ENCODE assay signal across 11 mouse cellular contexts in genomic region chr3:89801507-89801847, GRCm38 (mm10). TPM values are rescaled to one million over a fixed set of nuclear protein-coding genes. Genes with fewer than 3 reads are reported as not detected.
DNase-seq lines count a peak whose midpoint lies in the region; ATAC-seq and TF ChIP-seq lines count a peak whose summit lies in the region.
"Had no signal": no experiment of that assay in that cellular context is flagged by ENCODE, and none has a peak within 500 bp of the region (broad histone marks: within the 10 kb centered on the region; RNA-seq: fewer than 3 reads in every experiment).

No protein-coding gene starts in this region.

- 15% methylated on average over 3 of the region's 3 CpGs for WGBS in heart, adult 2 months
- 27% methylated on average over 3 of the region's 3 CpGs for WGBS in heart, embryonic 11.5 days (ENCODE audit: insufficient replicate concordance)
- 24% methylated on average over 3 of the region's 3 CpGs for WGBS in cerebellum, adult 2 months

- H3K27me3 ChIP-seq in heart, adult 2 months (ENCODE audit: control insufficient read depth, insufficient read depth, low read length): no peaks in the 10 kb centered on the region
- no peaks in the 10 kb centered on the region for H3K27me3 ChIP-seq in heart, embryonic 11.5 days (ENCODE audit: control insufficient read depth, insufficient read depth, low read length)
- H3K27me3 ChIP-seq in cerebellum, adult 2 months (ENCODE audit: control insufficient read depth, insufficient read depth, low read length): no peaks in the 10 kb centered on the region

- no peak overlapping the region for H3K4me2 ChIP-seq in heart, embryonic 11.5 days

- no peak overlapping the region for H3K9ac ChIP-seq in heart, adult 2 months (ENCODE audit: low read depth, low read length)
- H3K9ac ChIP-seq in heart, embryonic 11.5 days (ENCODE audit: low read depth, low read length): no peak overlapping the region

- peak; percentile 26; the same call in 1 of the 2 replicates for TF ChIP-seq CTCF in heart, adult 2 months (IDR thresholded peaks at IDR 0.05)
- TF ChIP-seq CTCF in cerebellum, adult 2 months (IDR thresholded peaks at IDR 0.05; ENCODE audit: borderline replicate concordance, insufficient read depth, low read depth, low read length): no peak

- H3K36me3 ChIP-seq in heart, adult 2 months (ENCODE audit: control insufficient read depth, insufficient read depth, low read length): no peaks in the 10 kb centered on the region
- no peaks in the 10 kb centered on the region for H3K36me3 ChIP-seq in heart, embryonic 11.5 days (ENCODE audit: control insufficient read depth, insufficient read depth, low read length)

- TF ChIP-seq POLR2A in heart, adult 2 months (IDR thresholded peaks at IDR 0.05; ENCODE audit: insufficient read depth, low read depth, low read length): no peak
- TF ChIP-seq POLR2A in cerebellum, adult 2 months (IDR thresholded peaks at IDR 0.05; ENCODE audit: borderline replicate concordance, insufficient read depth, low read length): no peak

- peaks cover 2% of the 10 kb centered on the region for H3K4me1 ChIP-seq in heart, adult 2 months (ENCODE audit: control insufficient read depth, insufficient read depth, low read length)
- no peaks in the 10 kb centered on the region for H3K4me1 ChIP-seq in heart, embryonic 11.5 days (ENCODE audit: control insufficient read depth, insufficient read depth, low read length)
- no peaks in the 10 kb centered on the region for H3K4me1 ChIP-seq in cerebellum, adult 2 months (ENCODE audit: control insufficient read depth, insufficient read depth, low read length)

- no peak overlapping the region for H3K4me3 ChIP-seq in heart, adult 2 months
- H3K4me3 ChIP-seq in heart, embryonic 11.5 days (ENCODE audit: low read depth, low read length): no peak overlapping the region
- H3K4me3 ChIP-seq in cerebellum, adult 2 months (replicated peaks; ENCODE audit: insufficient read depth, low read depth, low read length): no peak overlapping the region

- ATAC-seq in heart, embryonic 11.5 days (replicated peaks; ENCODE audit: insufficient number of reproducible peaks, low FRiP score, low TSS enrichment): no peak
- ATAC-seq in monocyte, adult 5-6 weeks (replicated peaks; ENCODE audit: insufficient number of reproducible peaks, low FRiP score, low TSS enrichment, poor library complexity, severe bottlenecking): peak; percentile 93
- ATAC-seq: Patski had no signal

- intact Hi-C loops in heart, adult 2 months (cut with DNase I): no loop called here

- no peaks in the 10 kb centered on the region for H3K9me3 ChIP-seq in heart, embryonic 11.5 days (replicated peaks; ENCODE audit: control insufficient read depth, low read length)

- no peak for TF ChIP-seq EP300 in heart, adult 2 months (IDR thresholded peaks at IDR 0.05; ENCODE audit: insufficient read depth, low read depth, low read length)

- DNase-seq in heart, adult 2 months: peak in 1 of 2 experiments; percentile 39
- peak; percentile 57 for DNase-seq in T-cell, adult 2 months (ENCODE audit: low spot score)
- peak; percentile 23 to 44 for DNase-seq in kidney, adult 8-10 months
- no peak for DNase-seq in cerebellum, adult 2 months
- DNase-seq in thymus, postnatal 0 days (ENCODE audit: low spot score): no peak
- no peak for DNase-seq in cerebellum, adult 18-20 months
- DNase-seq: cerebellum, postnatal 36 days; right cerebral cortex, postnatal 25 days had no signal

- H3K27ac ChIP-seq in heart, adult 2 months: peak overlapping the region; percentile 15
- H3K27ac ChIP-seq in heart, embryonic 11.5 days (ENCODE audit: low read depth, low read length): no peak overlapping the region
- H3K27ac ChIP-seq in cerebellum, adult 2 months (ENCODE audit: insufficient read depth, low read length): no peak overlapping the region

- H3K79me2 ChIP-seq in heart, adult 2 months (replicated peaks; ENCODE audit: control insufficient read depth, insufficient read depth, low read length): no peaks in the 10 kb centered on the region

RNA-seq across cellular contexts. Expression of gene Ube2q1, which starts 28.1 kb away (rescaled TPM):
- 10 to 100 TPM; 24.0 to 25.5 TPM for total RNA-seq in heart, adult 2 months (2021)
- 14.6 and 18.8 TPM in 2 replicates for polyA plus RNA-seq in heart, adult 2 months (2012; rRNA removed)
- polyA plus RNA-seq in heart, embryonic 11.5 days (2014; fragmentation: Nextera tagmentation; extraction: Ambion mirVana): 14.4 TPM in 2 replicates
- total RNA-seq in monocyte, adult 5-6 weeks (2017): 170 to 205 TPM (median 172 TPM) in 3 replicates
- 52.7 and 55.7 TPM in 2 replicates for polyA plus RNA-seq in cerebellum, adult 2 months (2012; rRNA removed)
- polyA plus RNA-seq in thymus, postnatal 0 days (2015; fragmentation: Nextera tagmentation; extraction: Ambion mirVana): 16.6 and 16.7 TPM in 2 replicates

RNA-seq across cellular contexts. Expression of gene She, which starts 29.7 kb away (rescaled TPM):
- 10 to 100 TPM; 12.3 to 13.3 TPM for total RNA-seq in heart, adult 2 months (2021)
- 3.4 and 7.7 TPM in 2 replicates for polyA plus RNA-seq in heart, adult 2 months (2012; rRNA removed)
- 6.7 and 6.9 TPM in 2 replicates for polyA plus RNA-seq in heart, embryonic 11.5 days (2014; fragmentation: Nextera tagmentation; extraction: Ambion mirVana)
- not detected in 3 replicates for total RNA-seq in monocyte, adult 5-6 weeks (2017)
- polyA plus RNA-seq in cerebellum, adult 2 months (2012; rRNA removed): 1.7 and 1.9 TPM in 2 replicates
- 1.0 and 1.1 TPM in 2 replicates for polyA plus RNA-seq in thymus, postnatal 0 days (2015; fragmentation: Nextera tagmentation; extraction: Ambion mirVana)

RNA-seq across cellular contexts. Expression of gene Chrnb2, which starts 37.0 kb away (rescaled TPM):
- under 1 TPM; 0.14 to 0.16 TPM for total RNA-seq in heart, adult 2 months (2021)
- polyA plus RNA-seq in heart, adult 2 months (2012; rRNA removed): 0.35 and 0.61 TPM in 2 replicates
- 0.24 and 0.27 TPM in 2 replicates for polyA plus RNA-seq in heart, embryonic 11.5 days (2014; fragmentation: Nextera tagmentation; extraction: Ambion mirVana)
- 1.2 to 1.6 TPM (median 1.3 TPM) in 3 replicates for total RNA-seq in monocyte, adult 5-6 weeks (2017)
- 46.2 and 51.4 TPM in 2 replicates for polyA plus RNA-seq in cerebellum, adult 2 months (2012; rRNA removed)
- polyA plus RNA-seq in thymus, postnatal 0 days (2015; fragmentation: Nextera tagmentation; extraction: Ambion mirVana): 0.53 and 0.55 TPM in 2 replicates

Comparison
In these comparisons a context has a peak if more than half of its experiments do, and no peak if none do; other contexts are left out.
1. DNase-seq: peak in T-cell, adult 2 months (single experiment) and kidney, adult 8-10 months (2 of 2); none in cerebellum, adult 2 months (0 of 2), thymus, postnatal 0 days (single experiment) and cerebellum, adult 18-20 months (0 of 2).
2. RNA of gene Chrnb2, which starts 37.0 kb away (polyA plus RNA-seq): 46.2 to 51.4 TPM in cerebellum, adult 2 months; 0.53 to 0.55 TPM in thymus, postnatal 0 days, 0.35 to 0.61 TPM in heart, adult 2 months and 0.24 to 0.27 TPM in heart, embryonic 11.5 days; every median in the first group is over 10 times any median in the second.